Mouse (Mus musculus): ENCODE results near the gene Ric3.

DNA sequence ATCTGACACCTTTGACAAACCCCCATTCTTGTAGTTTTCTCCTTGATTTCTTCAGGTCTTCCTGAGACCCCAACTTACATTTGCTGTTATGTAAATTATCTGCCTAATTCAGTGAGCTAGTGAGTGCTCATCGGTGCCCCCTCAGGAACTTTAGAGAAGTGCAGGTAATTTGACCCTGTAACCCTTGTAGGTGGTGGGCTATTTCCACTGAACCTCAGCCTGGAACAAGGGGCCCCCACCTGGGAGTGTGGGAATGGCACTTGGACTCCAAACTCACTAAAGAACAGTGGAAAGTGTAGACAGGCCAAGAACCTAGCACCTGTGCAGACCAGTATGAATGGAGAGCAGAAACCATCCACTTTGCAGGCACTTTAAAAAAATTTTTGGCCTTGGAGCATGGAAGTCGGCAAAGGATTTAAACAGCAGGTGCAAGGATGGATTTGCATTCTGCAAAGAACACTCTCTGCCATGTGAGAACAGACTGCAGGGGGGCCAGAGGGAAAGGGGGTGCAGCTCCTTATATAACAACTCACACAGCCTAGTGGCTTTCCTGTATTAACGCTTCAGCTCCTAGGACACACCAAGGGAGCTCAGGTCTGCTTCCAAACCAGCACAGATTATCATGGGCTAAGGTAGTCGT lies 82.7 kb downstream of the Ric3 start:
- peak; percentile 60 for TF ChIP-seq CTCF (IDR thresholded peaks at IDR 0.05; ENCODE audit: low read depth)
- TF ChIP-seq EP300 (optimal IDR thresholded peaks at IDR 0.05): no peak
